Mouse (Mus musculus) embryonic fibroblast, embryonic 13.5 days (primary cell): ENCODE results near the gene Gm43552.

Experiments
- CTCF ChIP-seq: IDR thresholded peaks from 2 replicates; pipeline ENCODE4 v1.5.1; 2011; ENCODE audit warnings: mild to moderate bottlenecking, control low read depth, low read length, moderate library complexity, borderline replicate concordance; ENCODE audit not compliant: insufficient read depth
- POLR2A ChIP-seq: IDR thresholded peaks from 2 replicates; pipeline ENCODE4 v1.6.1; 2011; ENCODE audit warnings: low read depth, mild to moderate bottlenecking, control low read depth, low read length, moderate library complexity

DNA sequence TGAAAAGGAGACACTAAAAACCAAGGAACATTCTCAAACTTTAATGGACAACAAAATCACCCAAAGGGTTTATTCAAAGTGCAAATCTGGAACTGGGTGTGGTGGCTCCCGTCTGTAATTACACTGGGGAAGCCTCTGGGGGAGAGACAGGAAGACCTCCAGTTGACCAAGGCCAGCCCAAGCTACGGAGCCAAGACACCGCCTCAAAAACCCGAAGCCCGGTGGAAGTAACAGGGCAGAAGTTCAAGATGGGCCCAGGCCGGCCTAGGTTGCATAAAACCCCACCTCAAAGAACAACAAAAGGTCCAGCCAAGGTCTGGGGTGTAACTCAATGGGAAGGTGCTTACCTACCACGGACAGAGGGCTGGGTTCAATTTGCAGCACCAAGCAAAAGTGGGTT lies 3.9 kb downstream of the Gm43552 start:
- TF ChIP-seq POLR2A (no peak), CTCF (no peak)
